Mouse (Mus musculus): ENCODE data around the gene Dscaml1. TPM values are rescaled to one million over a fixed set of nuclear protein-coding genes. Genes with fewer than 3 reads are reported as not detected.

Gene Dscaml1
- total RNA-seq (2023; ENCODE audit: inconsistent age) = not detected in 4 replicates

DNA sequence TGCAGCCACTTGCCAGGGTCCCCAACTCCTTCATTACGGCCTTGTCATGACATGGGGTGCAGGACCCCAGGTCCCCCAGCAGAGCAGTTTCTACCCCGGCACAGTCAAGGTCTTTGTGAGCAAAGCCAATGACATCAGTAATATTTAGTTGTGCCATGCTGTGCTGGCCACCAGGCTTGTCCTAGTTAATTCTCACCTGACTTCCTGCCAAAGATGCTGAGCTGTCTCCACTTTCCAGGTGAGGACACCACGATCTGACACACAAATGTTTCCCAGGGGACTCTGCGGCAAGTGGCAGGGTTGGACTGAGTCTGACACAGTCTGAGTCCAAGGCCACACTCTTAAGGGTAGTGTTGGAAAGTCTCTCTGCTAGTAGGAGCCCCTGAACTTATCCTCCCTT is at the start of gene Dscaml1:
Dscaml1 (plus strand) TSS at position 173 of the 400 bp plus-strand sequence.

GRCm38 (mm10) chr9:45399434-45399833 is 27.0 kb upstream of the Dscaml1 start, which contains the start of gene Fxyd2:
TSS of gene Fxyd2 (plus strand) at chr9:45399669.

Other genes with a start within 250 kb of the Dscaml1 start
- gene BC049352, start 244.6 kb upstream of the Dscaml1 start, total RNA-seq (2023; ENCODE audit: inconsistent age) = 0.39 to 0.90 TPM in 2 of 4 replicates, not detected in the others
- gene Tmprss4, start 222.5 kb upstream of the Dscaml1 start, total RNA-seq (2023; ENCODE audit: inconsistent age) = not detected in 4 replicates
- gene Il10ra, start 157.5 kb upstream of the Dscaml1 start, total RNA-seq (2023; ENCODE audit: inconsistent age) = 197 to 207 TPM (median 199 TPM) in 4 replicates
- gene Tmprss13, start 107.5 kb upstream of the Dscaml1 start, total RNA-seq (2023; ENCODE audit: inconsistent age) = 0.16 to 0.51 TPM (median 0.38 TPM) in 4 replicates
- 0.39 TPM in 1 of 4 replicates, not detected in the others for gene Fxyd6, start 56.4 kb upstream of the Dscaml1 start, total RNA-seq (2023; ENCODE audit: inconsistent age)
- not detected in 4 replicates for gene Fxyd2, start 27.0 kb upstream of the Dscaml1 start, total RNA-seq (2023; ENCODE audit: inconsistent age)

Measured in B cell, adult (primary cell).